Mouse (Mus musculus) hematopoietic stem cell, adult 5-6 weeks (primary cell): ENCODE results near the gene Gm6526. TPM values are rescaled to one million over a fixed set of nuclear protein-coding genes. Genes with fewer than 3 reads are reported as not detected.
"Not testable (repeated sequence)": the region's sequence is repeated elsewhere in the genome, so short reads cannot be mapped to it uniquely, and the experiment has no call there.

ENCODE experiments used
- ATAC-seq, 2 experiments: fragments of 125-278 bp in 1 of 2; replicated peaks in 1 of 2; 2 replicates each; pipeline ENCODE4 v1.8.0; 2016 to 2017; ENCODE audit warnings: inconsistent platforms in 2 of 2, mild to moderate bottlenecking in 2 of 2, moderate number of reproducible peaks in 2 of 2, low read depth in 1 of 2, moderate TSS enrichment in 1 of 2; ENCODE audit not compliant: low FRiP score in 2 of 2, poor library complexity in 2 of 2, severe bottlenecking in 2 of 2, insufficient read depth in 1 of 2, low TSS enrichment in 1 of 2
- total RNA-seq: library from RNA; stranded (forward); fragments of 172-1452, 232-1000 nt; gene quantifications from 2 replicates; pipeline ENCODE4 v1.2.3, GENCODE M21; 2017

Gm6526 gene
- total RNA-seq, result not detected in 2 replicates

DNA sequence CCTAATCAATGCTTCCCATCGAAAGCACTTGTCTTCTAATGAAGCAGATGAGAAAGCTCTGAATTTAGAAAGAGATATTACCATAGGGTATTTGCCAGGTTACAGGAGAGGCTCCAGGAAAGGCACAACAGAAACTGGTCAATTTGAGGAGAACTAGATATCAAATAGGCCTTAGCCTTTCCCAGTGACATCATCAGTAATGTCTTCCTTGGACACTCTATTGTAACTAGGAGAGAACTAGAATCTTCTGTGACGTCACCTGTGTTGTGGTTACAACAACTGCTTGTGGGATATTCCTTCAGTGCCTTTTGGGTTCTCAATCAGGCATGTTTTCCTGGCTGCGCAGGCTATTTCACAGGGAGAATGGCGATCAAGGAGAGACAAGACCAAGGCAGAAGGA is at the start of gene Gm6526:
Gm6526 (plus strand) TSS at position 301 of the 400 bp plus-strand sequence.
- not testable (repeated sequence) for ATAC-seq

DNA sequence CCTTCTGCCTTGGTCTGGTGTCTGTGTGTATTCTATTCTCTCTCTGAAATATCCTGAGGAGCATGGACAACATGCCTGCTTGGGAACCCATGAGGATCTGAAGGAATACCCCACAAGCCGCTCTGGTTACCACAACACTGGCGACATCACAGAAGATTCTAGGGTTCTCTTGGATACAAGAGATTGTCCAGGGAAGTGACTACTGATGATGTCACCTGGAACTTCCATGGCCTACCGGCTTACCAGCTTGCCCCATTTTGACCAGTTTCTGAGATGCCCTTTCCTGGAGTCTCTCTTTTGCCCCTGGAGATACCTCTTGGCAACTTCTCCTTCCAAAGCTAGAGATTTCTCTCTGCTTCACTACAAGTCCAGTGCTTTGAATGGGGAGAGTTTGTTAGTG is 20.3 kb upstream of the Gm6526 start, which contains the start of gene Gm16506:
Gm16506 (minus strand) TSS at position 101 of the 400 bp plus-strand sequence.
- not testable (repeated sequence) for ATAC-seq

DNA sequence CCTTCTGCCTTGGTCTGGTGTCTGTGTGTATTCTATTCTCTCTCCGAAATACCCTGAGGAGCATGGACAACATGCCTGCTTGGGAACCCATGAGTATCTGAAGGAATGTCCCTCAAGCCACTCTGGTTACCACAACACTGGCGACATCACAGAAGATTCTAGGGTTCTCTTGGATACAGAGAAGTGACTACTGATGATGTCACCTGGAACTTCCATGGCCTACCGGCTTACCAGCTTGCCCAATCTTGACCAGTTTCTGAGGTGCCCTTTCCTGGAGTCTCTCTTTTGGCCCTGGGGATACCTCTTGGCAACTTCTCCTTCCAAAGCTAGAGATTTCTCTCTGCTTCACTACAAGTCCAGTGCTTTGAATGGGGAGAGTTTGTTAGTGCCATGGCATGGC is 37.0 kb downstream of the Gm6526 start, which contains the start of gene Gm8180:
Gm8180 (minus strand) TSS at position 101 of the 400 bp plus-strand sequence.
- not testable (repeated sequence) for ATAC-seq

DNA sequence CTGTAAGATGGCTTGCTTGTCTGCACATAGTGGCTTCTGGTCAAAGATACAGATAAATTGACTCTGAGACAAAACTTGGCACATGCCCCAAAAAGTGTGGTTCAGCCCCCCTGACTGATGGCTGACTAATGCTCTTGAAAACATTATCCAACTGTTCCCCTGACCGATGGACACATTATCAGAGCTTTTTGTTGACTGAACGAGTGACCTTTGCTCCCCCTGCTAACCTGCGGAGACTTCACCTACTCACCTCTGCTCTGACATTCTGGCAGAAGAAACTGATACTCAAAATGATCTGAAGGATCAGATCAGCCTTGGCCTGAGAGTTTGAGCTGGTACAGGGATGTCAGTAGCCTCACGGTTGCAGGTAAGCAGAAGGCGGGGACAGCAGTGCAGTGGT is 46.1 kb downstream of the Gm6526 start:
- not testable (repeated sequence) for ATAC-seq

DNA sequence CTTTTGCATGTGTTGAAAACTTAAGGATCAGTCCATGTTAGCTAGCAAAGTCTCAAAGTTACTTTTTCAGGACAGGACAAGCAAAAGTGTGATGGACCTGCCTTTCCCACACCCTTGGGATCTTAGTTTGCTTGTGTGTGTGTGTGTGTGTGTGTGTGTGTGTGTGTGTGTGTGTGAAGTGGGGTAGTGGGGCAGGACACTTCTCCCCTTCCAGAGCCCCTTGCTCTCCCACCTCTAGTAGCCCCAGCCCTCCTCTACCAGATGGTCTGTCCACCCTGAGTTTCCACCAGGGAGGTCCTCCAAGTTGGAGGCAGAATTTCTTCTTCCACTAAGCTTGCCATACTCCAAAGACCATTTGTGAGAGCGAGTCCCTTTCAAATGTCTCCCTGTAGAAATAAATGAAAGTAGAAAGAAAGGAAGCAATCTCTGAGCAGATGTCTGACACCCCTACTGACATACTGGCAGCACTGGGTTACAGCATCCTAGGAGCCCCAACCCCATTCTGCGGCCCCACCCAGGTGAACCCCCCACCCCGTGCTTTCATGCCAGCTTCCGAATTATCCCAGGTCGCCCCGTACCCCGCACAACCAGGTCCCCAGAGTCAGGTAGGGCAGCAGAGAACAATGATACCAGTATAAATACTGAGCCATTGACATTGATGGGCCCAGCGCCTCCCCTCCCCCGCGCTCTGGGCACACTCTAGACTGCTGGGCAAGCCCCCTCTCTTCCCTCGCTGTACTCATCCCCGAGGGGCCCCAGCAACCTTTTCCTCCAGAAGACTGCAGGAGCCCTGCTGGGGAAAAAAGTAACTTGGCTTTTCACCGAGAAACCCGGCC is 48.6 kb downstream of the Gm6526 start:
- ATAC-seq, result no peak

DNA sequence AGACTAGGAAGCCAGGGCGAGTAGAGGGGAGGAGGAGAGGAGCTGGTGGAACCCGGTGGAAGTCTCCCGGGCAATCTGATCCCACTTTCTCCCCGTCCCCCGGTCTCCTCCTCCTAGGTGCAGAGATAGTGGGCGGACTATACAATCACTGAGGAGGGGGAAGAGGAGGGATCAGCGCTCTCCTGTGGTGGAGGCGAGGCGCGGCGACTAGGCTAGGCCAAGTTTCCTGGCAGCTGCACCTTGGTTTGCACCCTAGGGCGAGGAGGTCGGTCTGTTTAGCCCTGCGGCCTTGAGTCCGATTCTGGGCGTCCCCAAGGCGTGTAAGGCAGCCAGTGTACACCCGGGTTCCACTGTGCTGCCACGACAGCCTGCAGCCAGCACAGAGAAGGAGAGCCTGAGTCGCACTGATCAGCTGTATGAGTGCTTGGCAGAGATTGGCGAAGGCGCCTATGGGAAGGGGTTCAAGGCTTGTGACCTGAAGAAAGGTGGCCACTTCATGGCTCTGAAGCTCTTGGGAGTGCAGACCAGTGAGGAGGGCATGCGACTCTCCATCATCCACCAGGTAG is 49.3 kb downstream of the Gm6526 start:
- not testable (repeated sequence) for ATAC-seq

DNA sequence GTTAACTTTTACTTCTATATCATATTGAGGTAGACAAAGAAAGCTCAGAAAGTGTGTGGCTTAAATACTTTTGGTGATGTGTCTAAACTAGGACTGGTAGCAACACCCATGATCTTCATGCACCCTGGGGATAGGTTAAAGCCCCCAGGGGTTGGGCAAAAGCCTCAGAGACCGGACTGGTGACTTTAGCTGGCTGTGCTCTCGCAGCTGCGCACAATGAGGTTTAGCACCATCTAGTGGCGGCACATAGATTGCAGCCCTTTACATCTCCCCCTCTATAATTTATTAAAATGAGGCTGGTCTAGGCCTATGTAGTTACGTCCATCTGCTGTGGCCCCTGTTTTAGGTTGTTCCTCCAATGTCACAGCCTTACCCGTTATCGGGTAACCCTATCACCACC is 56.8 kb downstream of the Gm6526 start:
- not testable (repeated sequence) for ATAC-seq

Other genes with a start within 250 kb of the Gm6526 start
- gene Gm5799, start 204.3 kb upstream of the Gm6526 start, total RNA-seq, result not detected in 2 replicates
- gene Gm17654, start 168.7 kb upstream of the Gm6526 start, total RNA-seq, result not detected in 2 replicates
- not detected in 2 replicates for gene Gm10375, start 139.9 kb upstream of the Gm6526 start, total RNA-seq
- not detected in 2 replicates for gene Gm8165, start 70.7 kb upstream of the Gm6526 start, total RNA-seq
- gene Gm7324, start 50.0 kb upstream of the Gm6526 start, total RNA-seq, result 1.0 and 7.3 TPM in 2 replicates
- gene Gm16506, start 20.4 kb upstream of the Gm6526 start, total RNA-seq, result not detected in 2 replicates
- not detected in 2 replicates for gene Gm8180, start 36.9 kb downstream of the Gm6526 start, total RNA-seq
- 0.89 and 26.4 TPM in 2 replicates for gene Ear1, start 127.7 kb downstream of the Gm6526 start, total RNA-seq
- gene Ear10, start 175.7 kb downstream of the Gm6526 start, total RNA-seq, result not detected in 2 replicates
- gene Gm8113, start 177.5 kb downstream of the Gm6526 start, total RNA-seq, result 7.8 and 17.5 TPM in 2 replicates
- not detected in 2 replicates for gene Ang5, start 209.2 kb downstream of the Gm6526 start, total RNA-seq